Mouse (Mus musculus) ES-Bruce4 (cell line): ENCODE results near the gene Cd27.

ENCODE experiments used
- CTCF ChIP-seq: IDR thresholded peaks from one replicate; pipeline ENCODE4 v1.8.1; 2011; ENCODE audit warnings: low read depth, low read length
- EP300 ChIP-seq: IDR thresholded peaks from 2 replicates; pipeline ENCODE4 v1.6.1; 2011; ENCODE audit warnings: low read depth, low read length; ENCODE audit not compliant: insufficient read depth

- TF ChIP-seq CTCF (no peak), EP300 (no peak)
These were observed 15.5 kb upstream of the Cd27 start for GRCm38 (mm10) chr6:125252285-125252684.
